Mouse (Mus musculus): Measurements from ENCODE around the gene Acp5.

DNA sequence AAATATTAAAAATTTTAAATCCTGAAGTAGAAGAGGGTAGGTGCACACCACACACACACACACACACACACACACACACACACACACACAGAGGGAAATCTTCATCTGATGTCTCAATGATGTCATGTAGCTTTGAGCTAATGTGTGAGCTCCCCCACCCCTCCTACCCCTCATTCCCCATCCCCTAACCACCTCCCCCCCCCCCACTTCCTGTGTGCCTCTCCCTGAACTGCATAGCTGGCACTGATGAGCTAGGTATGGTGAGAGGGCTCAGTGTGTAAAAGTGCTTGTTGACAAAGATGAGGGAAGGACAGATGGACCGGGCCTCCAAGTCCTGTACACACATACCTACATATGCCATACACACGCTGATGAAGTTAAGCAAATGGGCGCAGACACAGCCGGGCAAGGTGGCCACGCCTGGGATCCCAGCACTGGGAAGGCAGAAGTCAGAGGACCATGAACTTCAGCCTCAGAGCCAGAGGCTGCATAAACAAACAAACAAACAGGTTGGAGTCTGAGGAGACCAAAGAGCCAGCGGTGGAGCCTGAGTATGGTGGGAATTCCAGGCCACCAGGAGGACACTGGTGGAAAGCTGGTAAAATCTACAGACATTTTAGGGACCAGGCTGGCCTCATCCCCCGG lies 1.1 kb downstream of the Acp5 start:
- TF ChIP-seq PAX5 (IDR thresholded peaks at IDR 0.05; ENCODE audit: low read length) (no peak), CTCF (conservative IDR thresholded peaks at IDR 0.05 in 1 of 2, IDR thresholded peaks at IDR 0.05 in 1 of 2; ENCODE audit: low read depth in 2 of 2, low read length in 2 of 2) (no peak), POLR2A (IDR thresholded peaks at IDR 0.05; ENCODE audit: low read depth, low read length) (no peak), JUN (IDR thresholded peaks at IDR 0.05; ENCODE audit: insufficient read depth, low read depth, low read length) (no peak), MYC (IDR thresholded peaks at IDR 0.05; ENCODE audit: low read depth, low read length) (no peak), ETS1 (conservative IDR thresholded peaks at IDR 0.05; ENCODE audit: low read depth, low read length) (no peak), ZC3H11A (IDR thresholded peaks at IDR 0.05; ENCODE audit: low read depth, low read length) (no peak), TCF12 (IDR thresholded peaks at IDR 0.05; ENCODE audit: low read depth, low read length) (no peak), USF1 (IDR thresholded peaks at IDR 0.05; ENCODE audit: low read depth, low read length) (no peak), RAD21 (IDR thresholded peaks at IDR 0.05; ENCODE audit: low read depth, low read length) (no peak), UBTF (IDR thresholded peaks at IDR 0.05; ENCODE audit: low read depth, low read length) (no peak), MXI1 (IDR thresholded peaks at IDR 0.05; ENCODE audit: low read depth, low read length) (no peak), RCOR1 (conservative IDR thresholded peaks at IDR 0.05; ENCODE audit: low read depth, low read length) (no peak), MAFK (IDR thresholded peaks at IDR 0.05; ENCODE audit: insufficient replicate concordance, low read length) (no peak)

Data from CH12.LX (cell line).